Mouse (Mus musculus) E14TG2a.4 (cell line): ENCODE results near the gene Slc39a11.

Experiments used
- H3K27me3 ChIP-seq: 2 replicates; pipeline ENCODE4 v1.6.1; 2014; ENCODE audit warnings: low read length, control low read depth; ENCODE audit not compliant: insufficient read depth
- H3K36me3 ChIP-seq: 2 replicates; pipeline ENCODE4 v1.6.1; 2014; ENCODE audit warnings: low read length, control low read depth; ENCODE audit not compliant: insufficient read depth
- H3K4me1 ChIP-seq: replicated peaks from 2 replicates; pipeline ENCODE4 v1.6.1; 2014; ENCODE audit warnings: low read depth, low read length, control low read depth
- H3K4me3 ChIP-seq: replicated peaks from 2 replicates; pipeline ENCODE4 v1.5.1; 2014; ENCODE audit warnings: mild to moderate bottlenecking, low read length
- H3K9me3 ChIP-seq: 2 replicates; pipeline ENCODE4 v1.6.1; 2014; ENCODE audit warnings: low read length, control low read depth
- CTCF ChIP-seq: conservative IDR thresholded peaks from 2 replicates; pipeline ENCODE4 v1.5.1; 2014; ENCODE audit warnings: low read length
- NANOG ChIP-seq: IDR thresholded peaks from 2 replicates; pipeline ENCODE4 v1.6.1; 2014; ENCODE audit warnings: borderline replicate concordance, low read length, mixed read lengths
- POU5F1 ChIP-seq: IDR thresholded peaks from 2 replicates; pipeline ENCODE4 v1.6.1; 2014; ENCODE audit warnings: low read length, borderline replicate concordance

Slc39a11 gene

DNA sequence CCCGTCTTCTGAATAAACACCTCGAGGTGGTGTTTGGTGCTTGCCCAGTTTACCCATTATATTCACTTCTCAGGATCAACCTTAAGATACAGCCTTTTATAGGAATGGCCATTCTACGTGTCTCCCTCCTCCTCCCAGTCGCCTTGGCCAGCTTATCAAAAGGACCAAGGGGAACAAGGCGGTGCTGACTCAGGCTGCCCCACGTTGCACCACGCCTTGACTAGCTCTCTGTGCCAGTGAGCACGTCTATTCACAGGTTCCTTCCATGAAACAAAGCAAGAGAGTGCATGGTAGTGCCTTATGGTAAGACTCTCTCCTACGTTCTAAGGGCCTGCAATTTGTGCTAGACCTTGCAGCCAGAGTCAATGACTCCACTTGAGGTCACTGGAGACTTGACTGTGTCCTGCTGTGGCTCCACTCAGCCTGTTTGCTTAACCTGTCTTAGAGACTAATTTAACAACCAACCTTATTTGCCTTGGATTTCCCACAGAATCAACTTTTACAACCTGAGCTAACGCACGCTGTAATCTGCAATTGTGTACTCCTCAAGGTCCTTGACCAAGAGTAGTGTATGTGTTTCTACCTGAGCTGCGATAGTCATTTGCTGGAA, 144.2 kb downstream of the Slc39a11 start:
- Histone ChIP-seq H3K27me3 (no peaks in the 10 kb centered on the region), H3K4me3 (no peak overlapping the region), H3K36me3 (no peaks in the 10 kb centered on the region), H3K9me3 (no peaks in the 10 kb centered on the region), H3K4me1 (no peaks in the 10 kb centered on the region)
- no peak for TF ChIP-seq CTCF

DNA sequence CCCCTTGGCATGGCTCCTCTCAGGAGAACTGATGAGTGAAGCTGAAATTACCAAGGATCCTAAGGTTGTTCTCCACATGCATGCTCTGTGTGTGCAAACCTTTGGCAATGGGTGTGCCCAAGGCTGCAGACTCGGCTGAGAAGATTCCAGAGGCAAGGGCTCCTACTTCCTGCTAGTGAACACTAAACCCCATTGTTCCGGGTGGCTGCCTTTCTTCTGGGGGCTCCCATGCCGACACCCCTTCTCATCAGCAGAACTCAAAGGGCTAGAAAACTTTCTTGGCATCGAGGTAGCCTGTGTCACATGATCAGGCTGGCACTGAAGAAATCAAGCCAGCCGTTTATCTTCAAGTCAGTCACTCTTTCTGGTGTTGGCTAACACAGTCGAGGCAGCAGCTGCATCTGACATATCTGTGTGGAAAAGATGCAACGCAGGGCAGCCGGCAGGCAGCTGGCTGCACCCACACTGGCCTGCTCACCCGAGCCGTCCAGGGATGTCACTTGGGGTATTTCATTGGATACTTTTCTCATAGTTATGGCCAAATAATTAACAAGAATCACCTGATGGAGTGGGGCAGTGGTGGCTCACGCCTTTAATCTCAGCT, 145.3 kb downstream of the Slc39a11 start:
- no peaks in the 10 kb centered on the region for H3K36me3 ChIP-seq
- peaks cover 5% of the 10 kb centered on the region; the same call in 1 of the 2 replicates for H3K4me1 ChIP-seq
- TF ChIP-seq POU5F1 = no peak
- TF ChIP-seq NANOG = no peak
- H3K4me3 ChIP-seq = no peak overlapping the region
- peaks cover 4% of the 10 kb centered on the region; the same call in 1 of the 2 replicates for H3K27me3 ChIP-seq
- H3K9me3 ChIP-seq = no peaks in the 10 kb centered on the region

DNA sequence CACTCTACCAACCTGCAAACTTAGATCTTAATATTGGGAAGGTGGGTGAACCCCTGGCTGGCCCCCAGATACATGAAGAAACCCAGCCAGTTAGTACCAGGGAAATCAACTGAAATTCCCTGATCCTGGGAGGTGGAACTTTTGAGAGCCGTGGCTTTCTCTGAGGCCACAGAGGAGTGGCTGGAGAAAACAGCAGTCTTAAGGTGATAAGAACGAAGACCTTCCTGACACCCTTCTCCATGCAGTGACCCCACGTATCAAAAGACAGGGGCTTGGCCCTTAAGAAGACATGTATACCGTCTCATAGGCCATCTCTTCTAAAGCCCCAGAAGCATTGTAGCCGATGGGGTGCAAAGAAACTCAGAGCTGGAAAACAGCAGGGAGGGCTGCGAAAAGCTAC, 146.9 kb downstream of the Slc39a11 start:
- peaks cover 4% of the 10 kb centered on the region; the same call in 1 of the 2 replicates for H3K27me3 ChIP-seq
- TF ChIP-seq NANOG (no peak), POU5F1 (no peak), CTCF (no peak)
- no peaks in the 10 kb centered on the region for H3K9me3 ChIP-seq
- H3K4me1 ChIP-seq = peaks cover 12% of the 10 kb centered on the region
- H3K36me3 ChIP-seq = no peaks in the 10 kb centered on the region
- no peak overlapping the region for H3K4me3 ChIP-seq

DNA sequence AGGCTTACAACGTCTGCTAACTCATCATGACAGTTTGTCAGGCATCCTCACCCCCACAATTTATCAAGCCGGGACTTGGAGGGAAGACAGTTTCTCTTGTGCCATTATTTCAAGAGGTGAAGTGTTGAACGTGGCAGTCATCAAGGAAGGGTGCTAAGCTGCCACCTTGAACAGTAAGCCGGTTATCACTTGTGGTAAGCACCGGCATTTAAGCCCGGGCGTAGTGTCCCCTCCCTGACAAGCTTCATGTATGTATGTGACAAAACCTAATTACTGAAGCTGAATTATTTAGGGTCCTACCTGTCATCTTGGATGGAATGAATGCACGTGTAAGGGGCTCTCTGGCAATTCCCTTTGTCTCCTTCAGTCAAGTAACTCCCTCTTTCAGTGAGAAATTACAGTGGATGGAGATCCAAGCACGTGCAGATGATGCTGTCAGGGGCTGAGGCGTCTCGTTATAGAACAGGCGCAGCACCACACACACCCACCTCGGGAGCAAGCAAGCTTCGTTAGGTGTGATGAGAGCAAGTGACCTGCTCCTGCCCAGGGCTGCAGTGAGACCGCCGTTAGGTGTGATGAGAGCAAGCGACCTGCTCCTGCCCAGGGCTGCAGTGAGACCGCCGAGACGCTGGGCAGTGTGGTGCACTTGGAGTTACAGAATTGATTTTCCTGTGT, 149.1 kb downstream of the Slc39a11 start:
- H3K36me3 ChIP-seq = no peaks in the 10 kb centered on the region
- peaks cover 12% of the 10 kb centered on the region for H3K4me1 ChIP-seq
- no peaks in the 10 kb centered on the region for H3K9me3 ChIP-seq
- TF ChIP-seq POU5F1 (no peak), CTCF (no peak), NANOG (no peak)
- no peak overlapping the region for H3K4me3 ChIP-seq
- H3K27me3 ChIP-seq = peaks cover 4% of the 10 kb centered on the region; the same call in 1 of the 2 replicates

DNA sequence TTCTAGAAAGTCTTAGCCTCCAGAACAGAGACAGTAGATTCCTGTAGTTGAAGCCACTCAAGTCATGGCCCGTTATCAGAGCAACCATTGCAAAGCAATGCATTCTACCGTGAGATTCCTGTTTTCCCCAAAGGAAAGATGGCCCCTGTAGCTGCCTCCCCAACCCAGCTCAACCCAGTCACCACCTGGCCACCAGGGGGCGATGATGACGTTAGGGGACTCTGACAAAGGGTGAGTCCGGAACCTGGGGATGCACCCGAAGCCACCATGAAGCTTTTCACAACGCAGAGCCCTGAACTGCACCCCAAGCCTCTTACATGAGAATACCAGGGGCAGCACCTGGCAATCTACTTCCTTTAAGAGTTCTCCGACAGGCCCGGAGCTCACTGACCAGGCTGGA, 151.0 kb downstream of the Slc39a11 start:
- Histone ChIP-seq H3K4me3 (no peak overlapping the region), H3K36me3 (no peaks in the 10 kb centered on the region), H3K9me3 (no peaks in the 10 kb centered on the region), H3K4me1 (peaks cover 12% of the 10 kb centered on the region), H3K27me3 (peaks cover 4% of the 10 kb centered on the region; the same call in 1 of the 2 replicates)
- no peak for TF ChIP-seq POU5F1
- TF ChIP-seq CTCF = peak; percentile 81
- TF ChIP-seq NANOG = no peak

DNA sequence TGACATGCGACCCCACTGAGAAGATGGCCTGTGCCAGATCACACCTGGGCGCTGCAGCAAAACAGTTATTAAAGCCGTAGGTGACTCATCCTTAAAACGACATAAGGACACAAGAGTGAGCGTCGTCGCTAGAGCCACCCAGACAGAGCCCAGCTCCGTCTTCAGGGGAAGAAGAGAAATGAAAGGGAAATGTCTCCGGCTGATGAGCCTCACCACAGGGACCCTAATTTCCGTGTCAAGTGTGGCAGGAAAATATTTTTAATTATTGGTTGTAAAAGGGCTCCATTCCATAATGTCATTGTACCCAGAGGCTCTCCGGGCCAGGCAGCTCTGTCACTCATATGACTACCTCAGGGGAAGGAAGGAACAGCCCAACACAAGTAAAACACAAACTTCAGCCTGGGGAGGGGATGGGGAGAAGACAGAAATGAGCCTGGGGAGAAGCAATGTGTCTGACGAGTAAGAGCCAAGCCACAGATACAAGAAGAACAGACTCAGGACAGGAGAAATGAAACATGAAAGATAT, 155.8 kb downstream of the Slc39a11 start:
- no peaks in the 10 kb centered on the region for H3K27me3 ChIP-seq
- no peak for TF ChIP-seq NANOG
- no peak for TF ChIP-seq POU5F1
- TF ChIP-seq CTCF = no peak
- H3K4me3 ChIP-seq = no peak overlapping the region
- peaks cover 11% of the 10 kb centered on the region for H3K9me3 ChIP-seq
- no peaks in the 10 kb centered on the region for H3K36me3 ChIP-seq
- peaks cover 15% of the 10 kb centered on the region for H3K4me1 ChIP-seq

DNA sequence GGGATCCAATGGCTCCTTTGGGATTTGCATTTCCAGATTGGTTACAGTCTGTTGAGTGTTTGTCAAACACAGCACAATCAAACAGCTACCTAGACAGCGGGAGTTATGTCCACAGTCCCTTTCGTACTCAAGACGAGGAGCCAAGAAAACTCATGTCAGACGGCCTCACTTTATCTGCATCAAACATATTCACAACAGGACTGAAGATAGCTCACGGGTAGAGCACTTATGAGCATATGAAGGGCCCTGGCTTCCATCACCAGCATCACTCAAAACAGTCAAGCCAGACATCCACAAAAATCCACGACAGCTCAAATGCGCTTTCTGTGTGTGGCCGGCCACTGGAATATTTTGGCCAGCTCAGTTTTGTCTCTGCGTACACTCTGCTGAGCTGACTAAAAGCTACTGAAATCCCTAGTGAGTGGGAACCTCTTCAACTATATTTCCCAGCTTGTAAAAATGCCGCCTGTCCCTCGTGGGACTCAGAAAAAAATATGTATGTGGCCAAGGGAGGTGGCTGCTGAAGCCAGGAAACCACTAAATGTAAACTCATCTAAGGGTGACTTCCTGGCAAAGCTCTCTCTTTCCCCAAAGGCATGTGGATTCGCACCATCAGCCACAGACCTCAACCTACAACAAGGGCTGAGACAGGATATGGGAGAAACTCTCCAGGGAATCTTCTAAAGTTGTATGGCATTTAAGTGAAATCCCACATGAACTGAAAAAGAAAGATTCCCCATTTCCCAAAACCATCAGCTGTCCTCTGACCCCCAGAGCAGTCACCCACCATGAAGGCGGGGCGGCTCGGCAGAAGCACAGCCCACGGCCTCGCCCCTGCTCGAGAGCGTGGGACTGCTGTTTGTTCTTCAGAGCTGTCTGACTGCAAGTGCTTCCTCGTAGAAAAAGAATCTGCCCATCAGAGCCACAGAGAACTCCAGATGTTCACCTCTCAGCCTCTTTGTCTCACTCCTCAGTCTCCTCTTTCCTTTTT, 159.1 kb downstream of the Slc39a11 start:
- TF ChIP-seq CTCF (no peak), NANOG (no peak), POU5F1 (no peak)
- no peak overlapping the region for H3K4me3 ChIP-seq
- H3K36me3 ChIP-seq = no peaks in the 10 kb centered on the region
- H3K27me3 ChIP-seq = no peaks in the 10 kb centered on the region
- peaks cover 13% of the 10 kb centered on the region for H3K4me1 ChIP-seq
- peaks cover 18% of the 10 kb centered on the region for H3K9me3 ChIP-seq

DNA sequence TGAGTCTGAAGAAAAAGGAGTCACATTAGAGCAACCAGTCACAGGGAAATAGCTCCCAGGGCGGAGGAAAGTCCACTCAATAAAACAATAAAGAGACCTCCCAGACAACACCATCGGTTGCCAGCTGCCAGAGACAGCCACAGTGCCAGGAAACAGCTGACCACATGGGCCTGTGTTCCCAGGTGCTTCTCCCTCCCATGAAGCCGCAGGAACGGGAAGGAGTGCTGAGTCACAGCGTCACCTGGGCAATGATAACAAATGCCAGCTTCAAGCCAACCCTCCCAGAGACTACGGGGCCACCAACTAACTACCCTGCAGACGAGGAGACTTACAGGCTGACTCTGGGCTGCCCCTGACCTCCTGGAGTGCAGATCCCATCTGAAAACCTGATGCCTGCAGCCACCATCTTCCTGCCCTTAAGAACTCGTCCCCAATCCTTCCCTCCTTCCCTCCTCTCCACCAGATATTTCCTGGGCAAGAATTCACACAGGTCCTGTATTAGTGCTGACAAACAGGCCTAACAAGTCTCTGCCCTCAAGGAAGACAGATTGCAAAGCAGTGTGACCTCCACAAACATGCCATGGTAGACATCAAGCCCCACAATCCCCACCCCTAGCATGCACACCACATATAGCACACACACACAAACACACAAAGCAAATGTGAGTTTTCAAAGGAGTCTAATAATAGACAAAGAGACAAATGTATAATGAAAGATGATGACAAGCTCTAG, 162.1 kb downstream of the Slc39a11 start:
- Histone ChIP-seq H3K36me3 (no peaks in the 10 kb centered on the region), H3K4me3 (no peak overlapping the region), H3K27me3 (no peaks in the 10 kb centered on the region), H3K9me3 (peaks cover 18% of the 10 kb centered on the region), H3K4me1 (peaks cover 28% of the 10 kb centered on the region)
- no peak for TF ChIP-seq CTCF
- no peak for TF ChIP-seq POU5F1
- no peak for TF ChIP-seq NANOG
